Mouse (Mus musculus) adrenal gland, postnatal 25 days (tissue): Measurements from ENCODE around the gene B4gat1. TPM values are rescaled to one million over a fixed set of nuclear protein-coding genes. Genes with fewer than 3 reads are reported as not detected.
A peak's percentile ranks its signal among the peaks of the same experiment; 100 is the strongest.

ENCODE experiments used
- DNase-seq: peaks from one replicate; pipeline ENCODE4 v3.0.0; 2021; ENCODE audit warnings: mixed read lengths
- total RNA-seq: library from RNA; stranded (reverse); gene quantifications from 2 replicates; pipeline ENCODE4 v1.2.3, GENCODE M21; 2021

B4gat1 gene
- total RNA-seq, 1 experiment from 2014 or later = 41.8 TPM

- DNase-seq = no peak
These were observed 20.5 kb downstream of the B4gat1 start for GRCm38 (mm10) chr19:5058801-5059771.

GRCm38 (mm10) chr19:5060365-5061330 lies 22.0 kb downstream of the B4gat1 start:
- no peak for DNase-seq

GRCm38 (mm10) chr19:5062041-5062440 lies 23.4 kb downstream of the B4gat1 start:
- DNase-seq = no peak

GRCm38 (mm10) chr19:5062446-5062845 lies 23.8 kb downstream of the B4gat1 start:
- no peak for DNase-seq

- no peak for DNase-seq
These were observed 26.5 kb downstream of the B4gat1 start for GRCm38 (mm10) chr19:5065104-5065503.

- DNase-seq = no peak
These were observed 28.6 kb downstream of the B4gat1 start for GRCm38 (mm10) chr19:5067040-5067799.

- DNase-seq = peak; percentile 69
These were observed 29.4 kb downstream of the B4gat1 start, which contains the start of gene Cd248 for GRCm38 (mm10) chr19:5067867-5068569. Gene Cd248, plus strand, starts transcription at chr19:5068078.

GRCm38 (mm10) chr19:5068570-5069234 lies 30.1 kb downstream of the B4gat1 start:
- DNase-seq = no peak

GRCm38 (mm10) chr19:5069486-5069885 lies 30.9 kb downstream of the B4gat1 start:
- DNase-seq = no peak

- no peak for DNase-seq
These were observed 31.4 kb downstream of the B4gat1 start for GRCm38 (mm10) chr19:5069978-5070377.

GRCm38 (mm10) chr19:5071077-5071476 lies 32.5 kb downstream of the B4gat1 start:
- no peak for DNase-seq

GRCm38 (mm10) chr19:5071545-5072369 lies 33.1 kb downstream of the B4gat1 start:
- DNase-seq = peak; percentile 75

- no peak for DNase-seq
These were observed 33.9 kb downstream of the B4gat1 start for GRCm38 (mm10) chr19:5072389-5073019.

GRCm38 (mm10) chr19:5073028-5073427 lies 34.4 kb downstream of the B4gat1 start:
- DNase-seq = peak; percentile 59

GRCm38 (mm10) chr19:5073518-5073917 lies 34.9 kb downstream of the B4gat1 start:
- DNase-seq = no peak

GRCm38 (mm10) chr19:5079279-5079678 lies 40.7 kb downstream of the B4gat1 start:
- no peak for DNase-seq

- DNase-seq = no peak
These were observed 43.4 kb downstream of the B4gat1 start for GRCm38 (mm10) chr19:5082005-5082404.

GRCm38 (mm10) chr19:5082596-5082995 lies 44.0 kb downstream of the B4gat1 start:
- no peak for DNase-seq
